Mouse (Mus musculus) CD8-positive naive resting alpha-beta T cell, adult 2 months (primary cell): Measurements from ENCODE around the gene Pramel3.
"Not testable (repeated sequence)": the region's sequence is repeated elsewhere in the genome, so short reads cannot be mapped to it uniquely, and the experiment has no call there.

Source experiments
- DNase-seq, 2 experiments: peaks; one replicate each; pipeline ENCODE4 v3.0.0; 2022; ENCODE audit warnings: low read depth in 2 of 2, low spot score in 2 of 2

Gene Pramel3

DNA sequence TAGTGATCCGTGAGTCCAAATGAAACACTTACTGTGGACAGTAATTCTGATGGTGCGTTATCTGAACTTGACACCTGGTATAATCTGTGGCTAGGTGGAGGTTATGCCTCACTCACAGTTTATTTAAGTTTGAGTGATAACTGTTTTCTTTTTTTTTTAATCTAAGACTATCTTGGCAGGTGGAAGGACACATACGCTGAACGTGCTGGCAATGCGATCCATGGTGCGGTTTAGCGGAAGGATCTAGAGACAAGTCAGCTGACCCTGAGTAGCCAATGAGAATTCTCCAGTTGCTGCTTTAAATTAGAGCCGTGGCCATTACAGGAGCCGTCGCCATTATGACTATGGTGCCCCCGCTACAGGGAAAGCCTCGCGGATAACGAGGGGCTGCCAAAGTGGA is at the start of gene Pramel3:
Gene Pramel3, plus strand, starts transcription at position 301 of the 400 bp plus-strand sequence.
- not testable (repeated sequence) for DNase-seq

DNA sequence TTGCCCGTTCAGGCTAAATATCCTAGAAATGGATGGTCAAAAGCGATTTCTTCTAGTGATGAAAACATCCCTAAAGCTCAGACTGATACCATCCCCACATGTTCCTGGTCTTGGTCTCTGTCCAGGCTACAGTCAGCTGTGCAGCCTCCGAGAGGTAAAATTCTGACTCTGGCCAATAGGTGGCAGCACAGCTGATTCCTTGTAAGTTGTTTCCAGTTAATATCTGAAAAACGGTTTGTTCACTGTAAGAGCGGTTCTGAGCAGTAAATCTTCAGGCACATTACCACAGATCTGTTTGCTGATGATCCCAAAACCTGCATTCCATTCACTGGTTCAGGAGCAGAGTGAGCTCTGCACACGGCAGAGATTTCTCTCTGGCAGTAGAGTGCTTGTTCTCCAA is 58.6 kb downstream of the Pramel3 start:
- DNase-seq = not testable (repeated sequence)

DNA sequence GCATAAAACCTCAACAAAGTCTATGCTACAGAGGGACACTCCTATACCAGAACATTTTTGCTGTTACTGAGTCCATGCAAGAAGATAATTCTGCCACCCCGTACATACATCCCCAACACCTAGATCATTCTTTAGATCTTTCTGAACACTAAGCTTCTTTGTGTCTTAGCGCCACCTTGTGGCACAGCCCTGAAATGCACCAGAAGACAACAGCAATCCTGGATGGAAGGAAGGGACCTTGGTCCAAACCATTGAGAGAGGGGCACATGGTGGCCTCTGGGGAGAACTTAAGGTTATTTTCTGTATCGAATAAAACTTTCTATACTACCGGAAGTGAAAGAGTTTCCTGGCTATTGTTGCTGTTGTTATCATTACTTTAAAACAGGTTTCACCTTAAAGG is 59.8 kb downstream of the Pramel3 start:
- not testable (repeated sequence) for DNase-seq
